Mouse (Mus musculus): ENCODE results near the gene Tmem161a. TPM values are rescaled to one million over a fixed set of nuclear protein-coding genes. Genes with fewer than 3 reads are reported as not detected.

Gene Tmem161a
- polyA plus RNA-seq, 2 experiments, result 15.6 to 38.0 TPM

DNA sequence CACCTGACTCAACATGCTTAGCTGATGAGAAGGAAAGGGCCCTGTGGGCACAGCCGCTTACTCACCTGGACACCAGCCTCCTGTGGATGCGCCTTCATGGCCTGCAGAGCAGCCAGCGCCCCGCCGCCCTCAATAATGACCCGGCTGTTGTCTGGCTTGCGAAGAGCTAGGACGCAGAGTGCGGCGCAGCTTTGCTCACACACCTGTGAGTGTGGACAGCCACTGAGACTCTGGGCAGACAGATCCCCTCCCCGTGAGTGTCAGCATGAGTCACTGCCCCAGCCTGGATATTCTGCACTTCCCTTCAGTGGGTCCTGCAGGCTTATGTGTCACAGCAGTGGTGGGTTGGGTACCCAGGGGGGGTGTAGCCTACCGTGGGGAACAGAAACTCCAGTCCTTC lies 49.9 kb downstream of the Tmem161a start:
- Histone ChIP-seq H3K36me3 (replicated peaks; ENCODE audit: control insufficient read depth, insufficient read depth, low read depth) (no peaks in the 10 kb centered on the region; the same call in 1 of the 2 replicates), H3K27me3 (ENCODE audit: control insufficient read depth, insufficient read depth, low read length) (no peaks in the 10 kb centered on the region), H3K4me3 (ENCODE audit: insufficient read depth in 1 of 2, low read depth in 2 of 2, low read length in 2 of 2) (no peak overlapping the region), H3K9ac (replicated peaks) (no peak overlapping the region), H3K4me1 (replicated peaks; ENCODE audit: control insufficient read depth in 2 of 2, insufficient read depth in 2 of 2, low read length in 1 of 2) (peaks cover 0 to 9% of the 10 kb centered on the region in 2 experiments; a peak in 1 of 4 replicates), H3K4me2 (ENCODE audit: low read depth) (no peak overlapping the region), H3K9me3 (ENCODE audit: control insufficient read depth, low read length) (no peaks in the 10 kb centered on the region), H3K27ac (no peak overlapping the region)
- 86% methylated on average over 12 of the region's 12 CpGs for WGBS (ENCODE audit: insufficient replicate concordance)
- ATAC-seq (ENCODE audit: insufficient read depth), result no peak
- DNase-seq (ENCODE audit: low read depth in 3 of 3, low spot score in 3 of 3), result no peak
- no peak for TF ChIP-seq CTCF (IDR thresholded peaks at IDR 0.05; ENCODE audit: low read depth)
- no peak for TF ChIP-seq EP300 (IDR thresholded peaks at IDR 0.05; ENCODE audit: low read depth)

DNA sequence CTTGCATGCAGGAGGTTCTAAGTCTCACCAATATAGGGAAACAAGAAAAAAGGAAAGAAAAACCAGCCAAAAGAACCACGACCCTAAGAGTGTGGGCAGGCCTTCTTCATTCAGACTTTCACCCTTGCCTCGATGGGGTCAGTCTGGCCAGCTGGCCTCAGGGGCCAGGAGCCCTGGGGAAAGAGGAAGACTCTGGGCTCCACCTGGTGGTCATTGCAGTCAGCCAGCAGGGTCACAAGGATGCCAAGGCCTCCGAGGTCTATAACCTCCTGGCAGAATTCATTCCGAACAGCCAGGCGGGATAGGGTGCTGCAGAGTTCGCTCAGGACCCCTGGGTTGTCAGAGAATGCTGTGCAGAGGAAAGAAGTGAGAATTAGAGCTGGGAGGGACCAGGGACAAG lies 51.2 kb downstream of the Tmem161a start:
- Histone ChIP-seq H3K27me3 (ENCODE audit: control insufficient read depth, insufficient read depth, low read length) (no peaks in the 10 kb centered on the region), H3K9ac (replicated peaks) (no peak overlapping the region), H3K4me2 (ENCODE audit: low read depth) (no peak overlapping the region), H3K4me1 (replicated peaks; ENCODE audit: control insufficient read depth in 2 of 2, insufficient read depth in 2 of 2, low read length in 1 of 2) (peaks cover 0 to 9% of the 10 kb centered on the region in 2 experiments; a peak in 1 of 4 replicates), H3K4me3 (ENCODE audit: insufficient read depth in 1 of 2, low read depth in 2 of 2, low read length in 2 of 2) (no peak overlapping the region), H3K9me3 (ENCODE audit: control insufficient read depth, low read length) (no peaks in the 10 kb centered on the region), H3K36me3 (replicated peaks; ENCODE audit: control insufficient read depth, insufficient read depth, low read depth) (no peaks in the 10 kb centered on the region; the same call in 1 of the 2 replicates), H3K27ac (no peak overlapping the region)
- ATAC-seq (ENCODE audit: insufficient read depth) (no peak), DNase-seq (ENCODE audit: low read depth in 3 of 3, low spot score in 3 of 3) (no peak)
- TF ChIP-seq CTCF (IDR thresholded peaks at IDR 0.05; ENCODE audit: low read depth) (peak; percentile 83), EP300 (IDR thresholded peaks at IDR 0.05; ENCODE audit: low read depth) (no peak)
- WGBS (ENCODE audit: insufficient replicate concordance), result 57% methylated on average over 6 of the region's 6 CpGs

DNA sequence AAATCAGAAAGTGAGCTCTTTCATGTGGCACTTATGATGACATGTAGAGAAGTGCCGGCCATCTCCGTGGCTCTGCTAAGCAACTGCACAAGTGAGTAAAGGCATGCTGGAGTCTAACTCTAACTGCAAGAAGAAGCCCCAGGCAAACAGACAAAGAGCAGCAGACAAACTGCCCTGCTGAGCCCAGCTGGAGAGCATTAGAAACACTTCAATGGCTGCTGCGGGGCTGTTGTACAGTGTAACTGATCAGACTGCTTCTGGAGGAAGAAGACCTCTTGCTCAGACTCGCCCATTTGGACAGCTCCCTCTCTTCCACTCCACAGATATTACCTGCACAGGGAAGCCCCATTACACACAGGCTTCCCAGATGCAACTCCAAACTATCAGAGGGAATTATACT lies 55.8 kb downstream of the Tmem161a start:
- WGBS (ENCODE audit: insufficient replicate concordance), result 79% methylated on average over 4 of the region's 4 CpGs
- H3K27ac ChIP-seq, result no peak overlapping the region
- no peak overlapping the region for H3K9ac ChIP-seq (replicated peaks)
- H3K36me3 ChIP-seq (replicated peaks; ENCODE audit: control insufficient read depth, insufficient read depth, low read depth), result peaks cover 7% of the 10 kb centered on the region
- no peak overlapping the region for H3K4me3 ChIP-seq (ENCODE audit: insufficient read depth in 1 of 2, low read depth in 2 of 2, low read length in 2 of 2)
- TF ChIP-seq EP300 (IDR thresholded peaks at IDR 0.05; ENCODE audit: low read depth) (no peak), CTCF (IDR thresholded peaks at IDR 0.05; ENCODE audit: low read depth) (no peak)
- DNase-seq (ENCODE audit: low read depth in 3 of 3, low spot score in 3 of 3), result no peak
- H3K4me1 ChIP-seq (replicated peaks; ENCODE audit: control insufficient read depth in 2 of 2, insufficient read depth in 2 of 2, low read length in 1 of 2), result peaks cover 0 to 5% of the 10 kb centered on the region in 2 experiments; a peak in 2 of 4 replicates
- no peaks in the 10 kb centered on the region for H3K9me3 ChIP-seq (ENCODE audit: control insufficient read depth, low read length)
- no peak overlapping the region for H3K4me2 ChIP-seq (ENCODE audit: low read depth)
- no peaks in the 10 kb centered on the region for H3K27me3 ChIP-seq (ENCODE audit: control insufficient read depth, insufficient read depth, low read length)
- no peak for ATAC-seq (ENCODE audit: insufficient read depth)

DNA sequence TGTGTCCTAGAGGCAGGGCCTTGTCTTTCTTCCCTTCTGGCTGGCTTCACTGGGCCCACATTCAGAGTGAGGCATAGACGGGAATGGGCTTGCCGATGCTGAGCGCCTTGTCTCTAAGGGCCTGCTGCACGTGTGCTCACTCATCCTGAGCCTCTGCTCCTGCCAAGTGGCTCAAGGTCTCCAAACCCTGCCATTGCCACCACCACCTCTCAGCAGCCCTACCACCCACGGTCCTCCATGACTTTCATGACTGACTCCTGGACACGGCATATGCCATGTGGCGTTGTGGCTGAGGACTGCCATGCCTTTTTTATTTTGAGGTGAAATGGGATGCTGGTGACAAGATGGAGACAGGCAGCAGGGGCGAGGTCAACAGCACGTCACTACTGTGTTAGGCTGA lies 58.7 kb downstream of the Tmem161a start:
- no peak overlapping the region for H3K4me2 ChIP-seq (ENCODE audit: low read depth)
- TF ChIP-seq CTCF (IDR thresholded peaks at IDR 0.05; ENCODE audit: low read depth), result 0 out of 2 replicates have a peak, but pooled peaks have one; percentile 2
- TF ChIP-seq EP300 (IDR thresholded peaks at IDR 0.05; ENCODE audit: low read depth), result no peak
- no peaks in the 10 kb centered on the region for H3K27me3 ChIP-seq (ENCODE audit: control insufficient read depth, insufficient read depth, low read length)
- peaks cover 7% of the 10 kb centered on the region for H3K36me3 ChIP-seq (replicated peaks; ENCODE audit: control insufficient read depth, insufficient read depth, low read depth)
- WGBS (ENCODE audit: insufficient replicate concordance), result 84% methylated on average over 9 of the region's 9 CpGs
- no peak for ATAC-seq (ENCODE audit: insufficient read depth)
- peaks cover 9 to 19% of the 10 kb centered on the region in 2 experiments for H3K4me1 ChIP-seq (replicated peaks; ENCODE audit: control insufficient read depth in 2 of 2, insufficient read depth in 2 of 2, low read length in 1 of 2)
- H3K4me3 ChIP-seq (ENCODE audit: insufficient read depth in 1 of 2, low read depth in 2 of 2, low read length in 2 of 2), result no peak overlapping the region
- H3K27ac ChIP-seq, result no peak overlapping the region
- DNase-seq (ENCODE audit: low read depth in 3 of 3, low spot score in 3 of 3), result no peak
- H3K9me3 ChIP-seq (ENCODE audit: control insufficient read depth, low read length), result no peaks in the 10 kb centered on the region
- H3K9ac ChIP-seq (replicated peaks), result no peak overlapping the region

Other genes with a start within 250 kb of the Tmem161a start
- 18.3 and 19.2 TPM in 2 replicates for gene Gatad2a, start 176.0 kb upstream of the Tmem161a start, polyA plus RNA-seq (2012; rRNA removed)
- gene Gatad2a, start 176.0 kb upstream of the Tmem161a start, polyA plus RNA-seq (2014; fragmentation: Nextera tagmentation; extraction: Ambion mirVana), result 22.7 and 32.9 TPM in 2 replicates
- gene Mau2, start 129.6 kb upstream of the Tmem161a start, polyA plus RNA-seq (2012; rRNA removed), result 19.2 and 19.4 TPM in 2 replicates
- 15.6 and 19.6 TPM in 2 replicates for gene Mau2, start 129.6 kb upstream of the Tmem161a start, polyA plus RNA-seq (2014; fragmentation: Nextera tagmentation; extraction: Ambion mirVana)
- 4.7 and 6.2 TPM in 2 replicates for gene Sugp1, start 129.5 kb upstream of the Tmem161a start, polyA plus RNA-seq (2012; rRNA removed)
- gene Sugp1, start 129.5 kb upstream of the Tmem161a start, polyA plus RNA-seq (2014; fragmentation: Nextera tagmentation; extraction: Ambion mirVana), result 8.8 and 10.3 TPM in 2 replicates
- gene Tm6sf2, start 99.4 kb upstream of the Tmem161a start, polyA plus RNA-seq (2012; rRNA removed), result 1.2 and 1.3 TPM in 2 replicates
- 0.85 and 1.3 TPM in 2 replicates for gene Tm6sf2, start 99.4 kb upstream of the Tmem161a start, polyA plus RNA-seq (2014; fragmentation: Nextera tagmentation; extraction: Ambion mirVana)
- gene Hapln4, start 88.9 kb upstream of the Tmem161a start, polyA plus RNA-seq (2012; rRNA removed), result 0.05 and 0.06 TPM in 2 replicates
- gene Hapln4, start 88.9 kb upstream of the Tmem161a start, polyA plus RNA-seq (2014; fragmentation: Nextera tagmentation; extraction: Ambion mirVana), result not detected in 2 replicates
- 0.01 and 0.11 TPM in 2 replicates for gene Ncan, start 51.5 kb upstream of the Tmem161a start, polyA plus RNA-seq (2012; rRNA removed)
- gene Ncan, start 51.5 kb upstream of the Tmem161a start, polyA plus RNA-seq (2014; fragmentation: Nextera tagmentation; extraction: Ambion mirVana), result not detected in 2 replicates
- gene Nr2c2ap, start 41.0 kb upstream of the Tmem161a start, polyA plus RNA-seq (2012; rRNA removed), result 9.3 and 11.1 TPM in 2 replicates
- gene Nr2c2ap, start 41.0 kb upstream of the Tmem161a start, polyA plus RNA-seq (2014; fragmentation: Nextera tagmentation; extraction: Ambion mirVana), result 11.8 and 12.0 TPM in 2 replicates
- gene Rfxank, start 33.2 kb upstream of the Tmem161a start, polyA plus RNA-seq (2012; rRNA removed), result 5.3 and 6.4 TPM in 2 replicates
- 6.1 and 7.0 TPM in 2 replicates for gene Rfxank, start 33.2 kb upstream of the Tmem161a start, polyA plus RNA-seq (2014; fragmentation: Nextera tagmentation; extraction: Ambion mirVana)
- gene Borcs8, start 32.9 kb upstream of the Tmem161a start, polyA plus RNA-seq (2012; rRNA removed), result 27.0 and 27.1 TPM in 2 replicates
- gene Borcs8, start 32.9 kb upstream of the Tmem161a start, polyA plus RNA-seq (2014; fragmentation: Nextera tagmentation; extraction: Ambion mirVana), result 25.1 and 25.4 TPM in 2 replicates
- gene Mef2b, start 32.6 kb upstream of the Tmem161a start, polyA plus RNA-seq (2012; rRNA removed), result 0.03 and 0.04 TPM in 2 replicates
- not detected in 2 replicates for gene Mef2b, start 32.6 kb upstream of the Tmem161a start, polyA plus RNA-seq (2014; fragmentation: Nextera tagmentation; extraction: Ambion mirVana)
- gene Slc25a42, start 39.9 kb downstream of the Tmem161a start, polyA plus RNA-seq (2012; rRNA removed), result 14.7 and 16.1 TPM in 2 replicates
- 3.3 and 4.5 TPM in 2 replicates for gene Slc25a42, start 39.9 kb downstream of the Tmem161a start, polyA plus RNA-seq (2014; fragmentation: Nextera tagmentation; extraction: Ambion mirVana)
- gene Sugp2, start 61.9 kb downstream of the Tmem161a start, polyA plus RNA-seq (2012; rRNA removed), result 14.1 and 17.3 TPM in 2 replicates
- gene Sugp2, start 61.9 kb downstream of the Tmem161a start, polyA plus RNA-seq (2014; fragmentation: Nextera tagmentation; extraction: Ambion mirVana), result 7.5 and 9.9 TPM in 2 replicates
- gene Armc6, start 62.1 kb downstream of the Tmem161a start, polyA plus RNA-seq (2012; rRNA removed), result 12.4 and 13.5 TPM in 2 replicates
- gene Armc6, start 62.1 kb downstream of the Tmem161a start, polyA plus RNA-seq (2014; fragmentation: Nextera tagmentation; extraction: Ambion mirVana), result 10.5 and 12.0 TPM in 2 replicates
- gene Homer3, start 110.5 kb downstream of the Tmem161a start, polyA plus RNA-seq (2012; rRNA removed), result 5.5 and 6.5 TPM in 2 replicates
- gene Homer3, start 110.5 kb downstream of the Tmem161a start, polyA plus RNA-seq (2014; fragmentation: Nextera tagmentation; extraction: Ambion mirVana), result 3.9 and 4.2 TPM in 2 replicates
- gene Ddx49, start 130.1 kb downstream of the Tmem161a start, polyA plus RNA-seq (2012; rRNA removed), result 17.9 and 20.3 TPM in 2 replicates
- gene Ddx49, start 130.1 kb downstream of the Tmem161a start, polyA plus RNA-seq (2014; fragmentation: Nextera tagmentation; extraction: Ambion mirVana), result 20.8 and 22.3 TPM in 2 replicates
- 138 and 180 TPM in 2 replicates for gene Cope, start 130.2 kb downstream of the Tmem161a start, polyA plus RNA-seq (2012; rRNA removed)
- gene Cope, start 130.2 kb downstream of the Tmem161a start, polyA plus RNA-seq (2014; fragmentation: Nextera tagmentation; extraction: Ambion mirVana), result 164 and 171 TPM in 2 replicates
- gene Cers1, start 143.4 kb downstream of the Tmem161a start, polyA plus RNA-seq (2012; rRNA removed), result 0.09 and 0.14 TPM in 2 replicates
- gene Cers1, start 143.4 kb downstream of the Tmem161a start, polyA plus RNA-seq (2014; fragmentation: Nextera tagmentation; extraction: Ambion mirVana), result not detected in 2 replicates
- 0.16 and 0.22 TPM in 2 replicates for gene Gdf1, start 157.5 kb downstream of the Tmem161a start, polyA plus RNA-seq (2012; rRNA removed)
- not detected in 2 replicates for gene Gdf1, start 157.5 kb downstream of the Tmem161a start, polyA plus RNA-seq (2014; fragmentation: Nextera tagmentation; extraction: Ambion mirVana)
- 12.3 and 14.1 TPM in 2 replicates for gene Upf1, start 180.9 kb downstream of the Tmem161a start, polyA plus RNA-seq (2012; rRNA removed)
- 9.3 and 11.6 TPM in 2 replicates for gene Upf1, start 180.9 kb downstream of the Tmem161a start, polyA plus RNA-seq (2014; fragmentation: Nextera tagmentation; extraction: Ambion mirVana)
- 0.39 and 0.47 TPM in 2 replicates for gene Comp, start 201.2 kb downstream of the Tmem161a start, polyA plus RNA-seq (2012; rRNA removed)
- gene Comp, start 201.2 kb downstream of the Tmem161a start, polyA plus RNA-seq (2014; fragmentation: Nextera tagmentation; extraction: Ambion mirVana), result 0.29 and 0.85 TPM in 2 replicates